Mouse (Mus musculus) intestine, embryonic 15.5 days (tissue): ENCODE measurements around the gene Agbl3. TPM values are rescaled to one million over a fixed set of nuclear protein-coding genes. Genes with fewer than 3 reads are reported as not detected.

Source experiments
- ATAC-seq: fragments of 200-750 bp; cut with Nextera tagmentation; 2 replicates; pipeline ENCODE4 v1.8.0; 2017; ENCODE audit warnings: moderate TSS enrichment, moderate library complexity
- H3K27ac ChIP-seq: fragments of 300-500 bp; sonication (generic); 2 replicates; pipeline ENCODE4 v1.5.1; 2015; ENCODE audit warnings: mild to moderate bottlenecking, inconsistent platforms
- H3K27me3 ChIP-seq: fragments of 300-500 bp; sonication (generic); replicated peaks from 2 replicates; pipeline ENCODE4 v1.6.1; 2015; ENCODE audit warnings: inconsistent platforms
- H3K36me3 ChIP-seq: fragments of 300-500 bp; sonication (generic); 2 replicates; pipeline ENCODE4 v1.6.1; 2015; ENCODE audit warnings: inconsistent platforms
- H3K4me1 ChIP-seq: fragments of 300-500 bp; sonication (generic); replicated peaks from 2 replicates; pipeline ENCODE4 v1.6.1; 2015; ENCODE audit warnings: inconsistent platforms
- H3K4me2 ChIP-seq: fragments of 300-500 bp; sonication (generic); replicated peaks from 2 replicates; pipeline ENCODE4 v1.6.1; 2015; ENCODE audit warnings: mild to moderate bottlenecking, inconsistent platforms
- H3K4me3 ChIP-seq: fragments of 300-500 bp; sonication (generic); replicated peaks from 2 replicates; pipeline ENCODE4 v1.5.1; 2015; ENCODE audit warnings: inconsistent platforms
- H3K9ac ChIP-seq: fragments of 300-500 bp; sonication (generic); 2 replicates; pipeline ENCODE4 v1.6.1; 2015; ENCODE audit warnings: inconsistent platforms
- H3K9me3 ChIP-seq: fragments of 300-500 bp; sonication (generic); 2 replicates; pipeline ENCODE4 v1.6.1; 2016; ENCODE audit warnings: inconsistent platforms
- WGBS: fragments of 180-500 bp; shearing (Covaris S2); methylation state at CpG from one replicate; pipeline ENCODE4 v1.1.7; 2015; 5-methylcytosine and 5-hydroxymethylcytosine counted together
- polyA plus RNA-seq: library from polyadenylated mRNA; unstranded; fragments of >200 nt; fragmentation: Nextera tagmentation; extraction: Ambion mirVana; gene quantifications from 2 replicates; pipeline ENCODE4 v1.2.1, GENCODE M21; 2015

The Agbl3 gene
- polyA plus RNA-seq, 1 experiment from 2014 or later = 4.7 TPM

DNA sequence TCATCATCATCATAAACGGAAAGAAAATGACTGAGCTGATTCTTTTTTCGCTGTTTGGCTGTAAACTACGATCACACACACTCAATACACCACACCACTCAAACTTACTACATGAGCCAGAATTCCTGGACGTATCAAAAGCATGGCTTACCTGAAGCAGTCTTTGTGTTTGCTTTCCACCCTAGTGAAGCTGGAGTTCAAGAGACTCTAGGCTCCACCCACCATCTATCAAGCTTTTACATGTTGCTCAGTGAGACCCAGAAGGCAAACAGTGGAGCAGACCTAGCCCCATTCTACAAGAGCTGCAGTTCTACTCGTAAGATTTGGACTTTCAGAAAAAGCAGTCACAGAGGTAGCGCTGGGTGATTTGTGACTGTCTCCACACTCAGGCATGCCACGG, 122.3 kb downstream of the Agbl3 start:
- H3K27me3 ChIP-seq = no peaks in the 10 kb centered on the region
- no peak for ATAC-seq
- H3K9ac ChIP-seq = no peak overlapping the region
- H3K9me3 ChIP-seq = no peaks in the 10 kb centered on the region
- H3K36me3 ChIP-seq = peaks cover 7% of the 10 kb centered on the region; the same call in 1 of the 2 replicates
- H3K4me2 ChIP-seq = no peak overlapping the region
- H3K4me1 ChIP-seq = 0 out of 2 replicates have a peak, but pooled peaks cover 2% of the 10 kb centered on the region
- H3K27ac ChIP-seq = no peak overlapping the region
- 76% methylated on average over 7 of the region's 7 CpGs for WGBS
- H3K4me3 ChIP-seq = no peak overlapping the region

DNA sequence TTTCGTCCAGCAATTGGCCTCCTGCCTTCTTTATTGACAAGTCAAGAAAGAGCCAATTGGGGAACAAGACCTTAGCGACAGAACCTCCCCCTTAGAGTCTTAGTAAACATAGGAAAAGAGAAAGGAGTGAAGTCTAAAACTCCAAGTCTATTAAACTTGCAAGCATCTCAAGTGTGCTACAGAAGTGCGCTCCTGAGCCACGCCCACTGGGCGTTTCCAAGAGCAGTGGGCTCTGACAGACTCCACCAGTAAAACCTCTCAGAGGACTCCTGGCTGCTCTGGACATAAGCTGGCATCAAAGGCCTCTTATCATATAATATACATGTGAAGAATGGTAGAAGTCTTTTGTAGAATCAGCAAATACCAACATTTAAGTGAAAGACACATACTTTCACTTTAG, 123.2 kb downstream of the Agbl3 start:
- Histone ChIP-seq H3K4me3 (no peak overlapping the region), H3K9me3 (no peaks in the 10 kb centered on the region), H3K4me1 (0 out of 2 replicates have a peak, but pooled peaks cover 2% of the 10 kb centered on the region), H3K27me3 (no peaks in the 10 kb centered on the region), H3K9ac (no peak overlapping the region), H3K36me3 (peaks cover 7% of the 10 kb centered on the region; the same call in 1 of the 2 replicates), H3K4me2 (no peak overlapping the region), H3K27ac (no peak overlapping the region)
- 72% methylated on average over 5 of the region's 5 CpGs for WGBS
- ATAC-seq = no peak

DNA sequence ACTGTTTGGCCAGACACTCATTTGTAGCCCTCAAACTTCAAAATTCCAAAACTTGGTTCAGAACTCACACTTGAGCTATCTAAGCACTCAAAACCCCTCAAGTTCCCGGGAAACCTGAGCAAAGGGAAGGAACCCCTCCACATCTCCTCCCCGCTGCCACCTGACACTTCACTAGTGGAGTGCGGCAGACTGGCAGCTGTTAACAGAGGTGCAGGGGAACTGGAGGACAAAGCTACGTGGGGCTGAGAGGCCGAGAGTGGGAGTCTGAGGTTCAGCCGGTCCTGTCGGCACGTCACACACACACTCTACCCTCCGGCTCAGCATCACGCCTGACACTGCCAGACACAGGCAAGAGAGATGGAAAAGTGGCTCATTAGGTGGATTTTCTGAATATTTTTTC, 123.6 kb downstream of the Agbl3 start:
- Histone ChIP-seq H3K9ac (no peak overlapping the region), H3K9me3 (no peaks in the 10 kb centered on the region), H3K4me3 (no peak overlapping the region), H3K27ac (no peak overlapping the region), H3K27me3 (no peaks in the 10 kb centered on the region), H3K36me3 (peaks cover 7% of the 10 kb centered on the region; the same call in 1 of the 2 replicates), H3K4me1 (0 out of 2 replicates have a peak, but pooled peaks cover 2% of the 10 kb centered on the region), H3K4me2 (no peak overlapping the region)
- no peak for ATAC-seq
- WGBS = 84% methylated on average over 10 of the region's 10 CpGs

DNA sequence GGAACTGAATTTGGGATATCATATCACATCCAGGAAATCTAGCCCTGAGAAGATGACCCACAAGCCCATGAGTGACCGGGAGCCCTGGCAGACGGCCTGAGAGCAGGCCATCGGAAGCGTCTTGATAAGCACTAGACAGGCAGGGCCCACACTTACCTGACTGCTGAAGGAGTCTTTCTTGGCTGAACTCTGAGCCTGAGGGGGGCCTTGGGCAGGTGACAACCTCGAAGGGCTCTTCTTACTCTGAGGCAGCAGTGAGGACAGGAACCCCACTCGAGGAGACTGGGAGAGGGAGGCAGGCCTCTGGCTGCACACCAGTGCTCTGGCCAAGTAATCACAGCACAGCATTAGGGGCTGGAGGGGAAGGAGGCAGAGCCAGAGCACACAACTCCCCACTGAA, 124.1 kb downstream of the Agbl3 start:
- Histone ChIP-seq H3K4me1 (0 out of 2 replicates have a peak, but pooled peaks cover 2% of the 10 kb centered on the region), H3K27me3 (no peaks in the 10 kb centered on the region), H3K9me3 (no peaks in the 10 kb centered on the region), H3K27ac (no peak overlapping the region), H3K4me2 (no peak overlapping the region), H3K36me3 (peaks cover 7% of the 10 kb centered on the region; the same call in 1 of the 2 replicates), H3K9ac (no peak overlapping the region), H3K4me3 (no peak overlapping the region)
- ATAC-seq = no peak
- WGBS = 84% methylated on average over 6 of the region's 6 CpGs

DNA sequence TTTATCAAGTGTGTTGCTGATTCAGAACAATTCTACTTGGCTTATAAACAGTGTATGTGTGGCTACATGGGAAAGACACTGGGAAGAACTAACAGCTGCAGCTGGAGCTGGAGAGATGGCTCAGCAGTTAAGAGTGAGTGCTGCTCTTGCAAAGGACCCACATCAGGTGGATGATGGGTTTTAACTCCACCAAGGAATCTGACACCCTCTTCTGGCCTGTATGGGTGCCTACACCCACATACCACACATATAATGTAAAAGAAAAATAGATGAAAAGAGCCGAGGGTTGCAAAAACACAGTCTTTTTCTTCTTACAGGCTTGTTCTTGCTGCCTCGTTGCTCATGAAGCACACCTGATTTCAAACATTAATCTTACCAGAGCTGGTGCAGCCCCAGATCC, 125.9 kb downstream of the Agbl3 start:
- WGBS = 81% methylated on average over 2 of the region's 2 CpGs
- Histone ChIP-seq H3K27me3 (no peaks in the 10 kb centered on the region), H3K9me3 (no peaks in the 10 kb centered on the region), H3K36me3 (peaks cover 4% of the 10 kb centered on the region; the same call in 1 of the 2 replicates), H3K27ac (no peak overlapping the region), H3K4me2 (no peak overlapping the region), H3K9ac (no peak overlapping the region), H3K4me3 (no peak overlapping the region), H3K4me1 (0 out of 2 replicates have a peak, but pooled peaks cover 7% of the 10 kb centered on the region)
- ATAC-seq = no peak

DNA sequence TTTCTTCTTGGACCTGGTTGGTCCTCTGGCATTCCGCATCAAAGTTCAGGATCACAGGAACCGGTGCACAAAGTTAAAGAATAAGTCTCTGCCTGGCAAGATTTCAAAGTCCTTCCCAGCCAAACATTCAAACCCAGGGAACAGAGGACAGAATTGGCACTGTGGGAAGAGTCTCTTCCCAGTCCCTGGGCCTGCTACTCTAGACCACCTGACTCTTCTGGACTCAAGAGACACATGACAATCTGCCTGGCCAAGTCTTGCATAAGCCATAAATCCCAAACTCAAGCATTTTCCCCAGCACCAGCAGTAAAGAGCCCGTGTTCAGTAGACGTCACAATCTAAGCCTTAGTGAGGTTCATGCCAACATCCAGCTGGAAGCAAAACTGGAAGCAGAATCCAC, 126.4 kb downstream of the Agbl3 start:
- H3K27ac ChIP-seq = no peak overlapping the region
- H3K9me3 ChIP-seq = no peaks in the 10 kb centered on the region
- no peak for ATAC-seq
- WGBS = 91% methylated on average over 4 of the region's 4 CpGs
- H3K4me2 ChIP-seq = no peak overlapping the region
- H3K27me3 ChIP-seq = no peaks in the 10 kb centered on the region
- H3K9ac ChIP-seq = no peak overlapping the region
- no peak overlapping the region for H3K4me3 ChIP-seq
- peaks cover 4% of the 10 kb centered on the region; the same call in 1 of the 2 replicates for H3K36me3 ChIP-seq
- 0 out of 2 replicates have a peak, but pooled peaks cover 7% of the 10 kb centered on the region for H3K4me1 ChIP-seq

DNA sequence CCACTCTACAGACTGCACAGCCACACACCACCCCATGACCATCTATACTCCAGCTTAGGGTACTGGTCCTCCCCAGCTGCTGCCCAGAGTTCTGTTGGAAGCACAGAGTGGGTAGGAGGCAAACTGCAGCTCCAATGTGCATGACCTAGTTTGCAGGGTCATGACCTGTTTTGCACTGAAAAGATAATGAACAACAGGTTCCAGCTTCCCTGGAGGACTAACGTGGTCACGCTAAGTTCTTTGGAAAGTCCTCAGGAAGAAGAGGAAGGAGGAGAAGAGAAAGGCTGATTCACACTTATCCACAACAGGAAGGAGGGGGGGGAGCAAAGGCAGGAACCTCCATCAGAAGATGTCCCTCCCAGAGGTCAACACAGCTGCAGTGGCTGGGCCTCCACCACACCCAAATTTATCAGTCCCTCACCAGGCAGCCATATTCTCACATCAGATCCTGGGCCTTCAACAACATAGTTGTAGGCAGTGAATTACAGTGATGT, 126.9 kb downstream of the Agbl3 start:
- H3K36me3 ChIP-seq = peaks cover 4% of the 10 kb centered on the region; the same call in 1 of the 2 replicates
- no peak overlapping the region for H3K27ac ChIP-seq
- H3K27me3 ChIP-seq = no peaks in the 10 kb centered on the region
- H3K4me3 ChIP-seq = no peak overlapping the region
- no peak overlapping the region for H3K9ac ChIP-seq
- no peak for ATAC-seq
- 0 out of 2 replicates have a peak, but pooled peaks cover 6% of the 10 kb centered on the region for H3K4me1 ChIP-seq
- 81% methylated on average over 2 of the region's 2 CpGs for WGBS
- H3K4me2 ChIP-seq = no peak overlapping the region
- H3K9me3 ChIP-seq = no peaks in the 10 kb centered on the region

DNA sequence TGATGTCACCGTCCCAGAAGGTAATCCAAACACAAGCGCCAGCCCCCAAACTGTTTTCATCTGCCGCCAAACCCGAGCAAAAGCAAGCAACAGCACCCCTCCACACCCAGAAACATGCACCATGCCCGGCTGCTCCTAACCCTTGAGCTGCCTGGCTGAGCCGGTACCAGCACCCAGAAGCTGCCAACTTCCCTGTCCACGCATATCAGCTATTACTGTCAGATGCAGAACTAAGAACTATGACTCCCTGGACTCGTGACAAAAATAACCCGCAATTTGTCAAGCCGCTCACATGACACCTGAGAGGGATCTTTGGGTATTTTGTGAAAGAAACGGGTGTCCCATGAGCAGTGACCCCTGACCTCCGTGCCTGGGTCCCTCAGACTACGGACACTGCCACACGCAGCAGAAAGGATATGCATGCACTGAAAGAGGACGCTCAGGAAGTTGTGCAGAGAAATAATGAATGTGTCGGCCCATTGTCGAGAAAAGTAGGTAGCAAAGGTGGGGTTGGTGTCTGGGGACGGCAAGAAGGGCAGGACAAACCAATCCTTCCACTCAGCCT, 127.5 kb downstream of the Agbl3 start:
- H3K4me3 ChIP-seq = no peak overlapping the region
- H3K9ac ChIP-seq = no peak overlapping the region
- ATAC-seq = no peak
- H3K36me3 ChIP-seq = peaks cover 4% of the 10 kb centered on the region; the same call in 1 of the 2 replicates
- 85% methylated on average over 18 of the region's 18 CpGs for WGBS
- no peaks in the 10 kb centered on the region for H3K27me3 ChIP-seq
- no peak overlapping the region for H3K4me2 ChIP-seq
- H3K4me1 ChIP-seq = 0 out of 2 replicates have a peak, but pooled peaks cover 6% of the 10 kb centered on the region
- H3K9me3 ChIP-seq = no peaks in the 10 kb centered on the region
- no peak overlapping the region for H3K27ac ChIP-seq

Other genes starting within 250 kb of the Agbl3 start
- 338 and 366 TPM in 2 replicates for gene Cald1, start 181.9 kb upstream of the Agbl3 start, polyA plus RNA-seq
- gene Tmem140, start 82.7 kb downstream of the Agbl3 start, polyA plus RNA-seq = 1.7 and 1.8 TPM in 2 replicates
- 11.0 and 11.3 TPM in 2 replicates for gene Cyren, start 97.6 kb downstream of the Agbl3 start, polyA plus RNA-seq
- gene Wdr91, start 130.4 kb downstream of the Agbl3 start, polyA plus RNA-seq = 7.1 and 8.4 TPM in 2 replicates
- gene Stra8, start 139.7 kb downstream of the Agbl3 start, polyA plus RNA-seq = not detected in 2 replicates
- 8.4 and 9.5 TPM in 2 replicates for gene Slc23a4, start 208.0 kb downstream of the Agbl3 start, polyA plus RNA-seq